Mouse (Mus musculus) intestine, embryonic 16.5 days (tissue): ENCODE data around the gene Rassf3. TPM values are rescaled to one million over a fixed set of nuclear protein-coding genes. Genes with fewer than 3 reads are reported as not detected.

ENCODE experiments used
- ATAC-seq: fragments of 200-750 bp; cut with Nextera tagmentation; 2 replicates; pipeline ENCODE4 v1.8.0; 2017; ENCODE audit warnings: moderate TSS enrichment, moderate library complexity
- H3K27ac ChIP-seq: fragments of 300-500 bp; sonication (generic); 2 replicates; pipeline ENCODE4 v1.5.1; 2014; ENCODE audit warnings: mild to moderate bottlenecking, low read length
- H3K27me3 ChIP-seq: fragments of 300-500 bp; sonication (generic); replicated peaks from 2 replicates; pipeline ENCODE4 v1.6.1; 2014; ENCODE audit warnings: low read length, control low read depth, mixed read lengths; ENCODE audit not compliant: control insufficient read depth, insufficient read depth
- H3K36me3 ChIP-seq: fragments of 300-500 bp; sonication (generic); 2 replicates; pipeline ENCODE4 v1.6.1; 2014; ENCODE audit warnings: low read length, control low read depth; ENCODE audit not compliant: control insufficient read depth, insufficient read depth
- H3K4me1 ChIP-seq: fragments of 300-500 bp; sonication (generic); 2 replicates; pipeline ENCODE4 v1.6.1; 2014; ENCODE audit warnings: low read length, control low read depth, mixed read lengths; ENCODE audit not compliant: control insufficient read depth, insufficient read depth
- H3K4me2 ChIP-seq: fragments of 300-500 bp; sonication (generic); 2 replicates; pipeline ENCODE4 v1.6.1; 2014; ENCODE audit warnings: low read depth, low read length, control low read depth
- H3K4me3 ChIP-seq: fragments of 300-500 bp; sonication (generic); 2 replicates; pipeline ENCODE4 v1.5.1; 2014; ENCODE audit warnings: mild to moderate bottlenecking, low read length
- H3K9ac ChIP-seq: fragments of 300-500 bp; sonication (generic); 2 replicates; pipeline ENCODE4 v1.6.1; 2014; ENCODE audit warnings: low read depth, low read length
- H3K9me3 ChIP-seq: fragments of 300-500 bp; sonication (generic); 2 replicates; pipeline ENCODE4 v1.6.1; 2016; ENCODE audit warnings: low read length, control low read depth; ENCODE audit not compliant: control insufficient read depth
- WGBS: fragments of 180-500 bp; shearing (Covaris S2); extraction: QIAGEN DNeasy Blood & Tissue Kit; methylation state at CpG from one replicate; pipeline ENCODE4 v1.1.7; 2014; 5-methylcytosine and 5-hydroxymethylcytosine counted together
- polyA plus RNA-seq: library from polyadenylated mRNA; unstranded; fragments of >200 nt; fragmentation: Nextera tagmentation; extraction: Ambion mirVana; gene quantifications from 2 replicates; pipeline ENCODE4 v1.2.1, GENCODE M21; 2015

The Rassf3 gene
- polyA plus RNA-seq, 1 experiment from 2014 or later, result 15.7 TPM

- H3K4me1 ChIP-seq, result peaks cover 69% of the 10 kb centered on the region
- H3K27me3 ChIP-seq, result no peaks in the 10 kb centered on the region
- H3K4me3 ChIP-seq, result no peak overlapping the region
- no peaks in the 10 kb centered on the region for H3K36me3 ChIP-seq
- no peaks in the 10 kb centered on the region for H3K9me3 ChIP-seq
- no peak for ATAC-seq
- H3K4me2 ChIP-seq, result no peak overlapping the region
- no peak overlapping the region for H3K9ac ChIP-seq
- 53% methylated on average over 5 of the region's 5 CpGs for WGBS
- H3K27ac ChIP-seq, result no peak overlapping the region
Measured at GRCm38 (mm10) chr10:121468261-121468660, 7.9 kb downstream of the Rassf3 start.

- 55% methylated on average over 8 of the region's 8 CpGs for WGBS
- no peaks in the 10 kb centered on the region for H3K9me3 ChIP-seq
- H3K4me3 ChIP-seq, result no peak overlapping the region
- no peaks in the 10 kb centered on the region for H3K27me3 ChIP-seq
- H3K36me3 ChIP-seq, result no peaks in the 10 kb centered on the region
- no peak overlapping the region for H3K27ac ChIP-seq
- no peak overlapping the region for H3K4me2 ChIP-seq
- no peak overlapping the region for H3K9ac ChIP-seq
- no peak for ATAC-seq
- peaks cover 65% of the 10 kb centered on the region for H3K4me1 ChIP-seq
Measured at GRCm38 (mm10) chr10:121467792-121468191, 8.4 kb downstream of the Rassf3 start.

GRCm38 (mm10) chr10:121467016-121467415 lies 9.1 kb downstream of the Rassf3 start:
- Histone ChIP-seq H3K27ac (no peak overlapping the region), H3K4me2 (no peak overlapping the region), H3K9me3 (no peaks in the 10 kb centered on the region), H3K27me3 (no peaks in the 10 kb centered on the region), H3K4me1 (peaks cover 63% of the 10 kb centered on the region), H3K36me3 (no peaks in the 10 kb centered on the region), H3K4me3 (no peak overlapping the region), H3K9ac (no peak overlapping the region)
- WGBS, result 82% methylated on average over 13 of the region's 13 CpGs
- ATAC-seq, result no peak

- Histone ChIP-seq H3K36me3 (no peaks in the 10 kb centered on the region), H3K27ac (peak overlapping the region; percentile 66), H3K4me2 (no peak overlapping the region), H3K4me1 (peaks cover 60% of the 10 kb centered on the region), H3K4me3 (no peak overlapping the region), H3K9ac (peak overlapping the region; percentile 37; the same call in 1 of the 2 replicates), H3K9me3 (no peaks in the 10 kb centered on the region), H3K27me3 (no peaks in the 10 kb centered on the region)
- WGBS, result 18% methylated on average over 5 of the region's 5 CpGs
- peak; percentile 35 for ATAC-seq
Measured at GRCm38 (mm10) chr10:121465033-121465432, 11.1 kb downstream of the Rassf3 start.

- ATAC-seq, result no peak
- Histone ChIP-seq H3K4me2 (peak overlapping the region; percentile 8; the same call in 1 of the 2 replicates), H3K27me3 (no peaks in the 10 kb centered on the region), H3K27ac (peak overlapping the region; percentile 36; the same call in 1 of the 2 replicates), H3K4me3 (no peak overlapping the region), H3K4me1 (peaks cover 55% of the 10 kb centered on the region), H3K36me3 (no peaks in the 10 kb centered on the region), H3K9ac (no peak overlapping the region), H3K9me3 (no peaks in the 10 kb centered on the region)
- 58% methylated on average over 24 of the region's 24 CpGs for WGBS
Measured at GRCm38 (mm10) chr10:121462162-121462881, 13.8 kb downstream of the Rassf3 start.

- Histone ChIP-seq H3K36me3 (no peaks in the 10 kb centered on the region), H3K9ac (peak overlapping the region; percentile 25; the same call in 1 of the 2 replicates), H3K27me3 (no peaks in the 10 kb centered on the region), H3K27ac (peak overlapping the region; percentile 59), H3K9me3 (no peaks in the 10 kb centered on the region), H3K4me1 (peaks cover 51% of the 10 kb centered on the region), H3K4me2 (peak overlapping the region; percentile 8), H3K4me3 (no peak overlapping the region)
- 21% methylated on average over 22 of the region's 22 CpGs for WGBS
- peak; percentile 17 for ATAC-seq
Measured at GRCm38 (mm10) chr10:121461404-121462161, 14.6 kb downstream of the Rassf3 start.

GRCm38 (mm10) chr10:121459124-121459853 lies 16.9 kb downstream of the Rassf3 start:
- Histone ChIP-seq H3K27ac (peak overlapping the region; percentile 15; the same call in 1 of the 2 replicates), H3K9ac (no peak overlapping the region), H3K9me3 (no peaks in the 10 kb centered on the region), H3K4me1 (peaks cover 49% of the 10 kb centered on the region), H3K36me3 (no peaks in the 10 kb centered on the region), H3K4me3 (no peak overlapping the region), H3K4me2 (no peak overlapping the region), H3K27me3 (no peaks in the 10 kb centered on the region)
- ATAC-seq, result no peak
- 67% methylated on average over 19 of the region's 19 CpGs for WGBS

GRCm38 (mm10) chr10:121458408-121458807 lies 17.7 kb downstream of the Rassf3 start:
- Histone ChIP-seq H3K9ac (no peak overlapping the region), H3K27ac (no peak overlapping the region), H3K36me3 (no peaks in the 10 kb centered on the region), H3K27me3 (no peaks in the 10 kb centered on the region), H3K4me1 (peaks cover 49% of the 10 kb centered on the region), H3K4me2 (no peak overlapping the region), H3K9me3 (no peaks in the 10 kb centered on the region), H3K4me3 (no peak overlapping the region)
- WGBS, result 82% methylated on average over 9 of the region's 9 CpGs
- no peak for ATAC-seq

- Histone ChIP-seq H3K9ac (no peak overlapping the region), H3K27ac (peak overlapping the region; percentile 15; the same call in 1 of the 2 replicates), H3K36me3 (no peaks in the 10 kb centered on the region), H3K9me3 (no peaks in the 10 kb centered on the region), H3K4me3 (no peak overlapping the region), H3K4me2 (no peak overlapping the region), H3K4me1 (peaks cover 50% of the 10 kb centered on the region), H3K27me3 (no peaks in the 10 kb centered on the region)
- WGBS, result 69% methylated on average over 3 of the region's 3 CpGs
- no peak for ATAC-seq
Measured at GRCm38 (mm10) chr10:121457381-121457780, 18.8 kb downstream of the Rassf3 start.
